Mouse (Mus musculus) heart, adult 2 months (tissue): Measurements from ENCODE around the gene Usp29.

Experiments used
- CTCF ChIP-seq: fragments of 200-600 bp; IDR thresholded peaks from 2 replicates; pipeline ENCODE4 v1.8.1; 2022; ENCODE audit warnings: antibody characterized with exemption, mild to moderate bottlenecking, moderate library complexity
- POLR2A ChIP-seq: fragments of 200-500 bp; IDR thresholded peaks from 2 replicates; pipeline ENCODE4 v1.6.1; 2011; ENCODE audit warnings: mild to moderate bottlenecking, low read depth, low read length, control low read depth; ENCODE audit not compliant: insufficient read depth

DNA sequence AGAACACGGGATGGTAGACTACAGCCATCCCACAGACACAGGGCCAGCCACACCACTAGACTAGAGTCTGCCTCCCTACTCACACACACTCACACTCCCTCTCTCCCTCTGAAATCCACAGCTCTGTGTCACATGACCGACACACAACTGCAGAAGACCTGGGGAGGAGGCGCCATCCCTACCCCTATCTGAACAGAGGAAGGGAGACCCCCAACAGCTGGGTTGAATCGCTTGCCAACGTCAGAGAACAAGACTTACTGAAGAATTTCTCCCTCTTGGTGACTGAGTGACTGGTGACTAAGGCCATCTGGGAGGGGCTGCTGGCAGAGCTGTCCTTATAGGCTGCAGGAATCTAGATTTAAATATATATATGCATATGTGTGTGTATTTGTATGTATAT is 181.4 kb downstream of the Usp29 start:
- TF ChIP-seq CTCF (no peak), POLR2A (no peak)
